Mouse (Mus musculus) spleen, adult 2 months (tissue): ENCODE results near the gene 2200002D01Rik. TPM values are rescaled to one million over a fixed set of nuclear protein-coding genes. Genes with fewer than 3 reads are reported as not detected.

Experiments used
- DNase-seq, 2 experiments: peaks; one replicate each; pipeline versions ENCODE4 v3.0.0 to v3.0.0-alpha.2; 2012 to 2021; ENCODE audit warnings: low spot score in 2 of 2, low read depth in 1 of 2
- H3K27ac ChIP-seq: fragments of 200-500 bp; 2 replicates; pipeline ENCODE4 v1.5.1; 2012; ENCODE audit warnings: low read length, inconsistent platforms; ENCODE audit not compliant: insufficient read depth
- H3K27me3 ChIP-seq: fragments of 200-500 bp; 2 replicates; pipeline ENCODE4 v1.6.1; 2012; ENCODE audit warnings: mild to moderate bottlenecking, moderate library complexity, low read length, inconsistent platforms; ENCODE audit not compliant: control insufficient read depth, insufficient read depth
- H3K36me3 ChIP-seq: fragments of 200-500 bp; 2 replicates; pipeline ENCODE4 v1.6.1; 2012; ENCODE audit warnings: mild to moderate bottlenecking, low read length, inconsistent platforms; ENCODE audit not compliant: control insufficient read depth, insufficient read depth
- H3K4me1 ChIP-seq: fragments of 200-500 bp; 2 replicates; pipeline ENCODE4 v1.6.1; 2011; ENCODE audit warnings: inconsistent platforms; ENCODE audit not compliant: control insufficient read depth, insufficient read depth, insufficient read length
- H3K4me3 ChIP-seq: fragments of 200-500 bp; 2 replicates; pipeline ENCODE4 v1.5.1; 2011; ENCODE audit warnings: mild to moderate bottlenecking, inconsistent platforms; ENCODE audit not compliant: insufficient read depth, insufficient read length; ENCODE audit errors: extremely low read depth
- CTCF ChIP-seq: fragments of 200-500 bp; IDR thresholded peaks from 2 replicates; pipeline ENCODE4 v1.5.1; 2011; ENCODE audit warnings: mild to moderate bottlenecking, inconsistent platforms; ENCODE audit not compliant: insufficient read depth, insufficient read length, insufficient replicate concordance; ENCODE audit errors: extremely low read depth
- POLR2A ChIP-seq: fragments of 200-500 bp; IDR thresholded peaks from 2 replicates; pipeline ENCODE4 v1.6.1; 2011; ENCODE audit warnings: low read depth, low read length, inconsistent platforms
- WGBS: fragments of 180-500 bp; shearing (Covaris S2); methylation state at CpG from one replicate; pipeline ENCODE4 v1.1.7; 2018; 5-methylcytosine and 5-hydroxymethylcytosine counted together
- polyA plus RNA-seq: library from polyadenylated mRNA; depleted of rRNA; stranded (reverse); fragments of >200 nt; gene quantifications from 2 replicates; pipeline ENCODE4 v1.2.3, GENCODE M21; 2012

Gene 2200002D01Rik
- polyA plus RNA-seq, 1 experiment, result 0.51 TPM

- WGBS, result 67% methylated on average over 3 of the region's 3 CpGs
- H3K4me1 ChIP-seq, result 0 out of 2 replicates have a peak, but pooled peaks cover 5% of the 10 kb centered on the region
- no peaks in the 10 kb centered on the region for H3K36me3 ChIP-seq
- DNase-seq, result no peak
- H3K27ac ChIP-seq, result no peak overlapping the region
- no peaks in the 10 kb centered on the region for H3K27me3 ChIP-seq
- no peak overlapping the region for H3K4me3 ChIP-seq
- TF ChIP-seq POLR2A, result no peak
- no peak for TF ChIP-seq CTCF
Measured at GRCm38 (mm10) chr7:29251166-29251565, 2.9 kb upstream of the 2200002D01Rik start.

- H3K36me3 ChIP-seq, result peaks cover 2% of the 10 kb centered on the region; the same call in 1 of the 2 replicates
- H3K4me3 ChIP-seq, result peak overlapping the region; percentile 48
- DNase-seq, result no peak
- TF ChIP-seq CTCF (no peak), POLR2A (no peak)
- H3K27ac ChIP-seq, result no peak overlapping the region
- 49% methylated on average over 19 of the region's 19 CpGs for WGBS
- H3K4me1 ChIP-seq, result 0 out of 2 replicates have a peak, but pooled peaks cover 5% of the 10 kb centered on the region
- H3K27me3 ChIP-seq, result no peaks in the 10 kb centered on the region
Measured at GRCm38 (mm10) chr7:29247706-29248105, 560 bp downstream of the 2200002D01Rik start.

GRCm38 (mm10) chr7:29247314-29247700 lies 959 bp downstream of the 2200002D01Rik start:
- peak; percentile 32 to 79 for DNase-seq
- 43% methylated on average over 16 of the region's 16 CpGs for WGBS
- peak overlapping the region; percentile 48 for H3K4me3 ChIP-seq
- no peaks in the 10 kb centered on the region for H3K27me3 ChIP-seq
- 0 out of 2 replicates have a peak, but pooled peaks cover 5% of the 10 kb centered on the region for H3K4me1 ChIP-seq
- H3K27ac ChIP-seq, result no peak overlapping the region
- no peak for TF ChIP-seq POLR2A
- TF ChIP-seq CTCF, result peak; percentile 94
- peaks cover 2% of the 10 kb centered on the region; the same call in 1 of the 2 replicates for H3K36me3 ChIP-seq

- Histone ChIP-seq H3K4me1 (0 out of 2 replicates have a peak, but pooled peaks cover 5% of the 10 kb centered on the region), H3K27me3 (no peaks in the 10 kb centered on the region), H3K4me3 (no peak overlapping the region), H3K27ac (no peak overlapping the region; the same call in 1 of the 2 replicates), H3K36me3 (peaks cover 2% of the 10 kb centered on the region; the same call in 1 of the 2 replicates)
- WGBS, result 88% methylated on average over 21 of the region's 21 CpGs
- no peak for DNase-seq
- TF ChIP-seq CTCF (no peak), POLR2A (no peak)
Measured at GRCm38 (mm10) chr7:29246619-29247313, 1.5 kb downstream of the 2200002D01Rik start.

GRCm38 (mm10) chr7:29246015-29246414 lies 2.3 kb downstream of the 2200002D01Rik start:
- 88% methylated on average over 5 of the region's 5 CpGs for WGBS

GRCm38 (mm10) chr7:29244732-29245416 lies 3.4 kb downstream of the 2200002D01Rik start:
- H3K27ac ChIP-seq, result no peak overlapping the region

More at GRCm38 (mm10) chr7:29246015-29246414, 2.3 kb downstream of the 2200002D01Rik start:
- TF ChIP-seq POLR2A (no peak), CTCF (no peak)
- peaks cover 2% of the 10 kb centered on the region; the same call in 1 of the 2 replicates for H3K36me3 ChIP-seq
- H3K4me1 ChIP-seq, result 0 out of 2 replicates have a peak, but pooled peaks cover 5% of the 10 kb centered on the region
- H3K27me3 ChIP-seq, result no peaks in the 10 kb centered on the region
- DNase-seq, result no peak
- H3K4me3 ChIP-seq, result no peak overlapping the region
- H3K27ac ChIP-seq, result no peak overlapping the region

More at GRCm38 (mm10) chr7:29244732-29245416, 3.4 kb downstream of the 2200002D01Rik start:
- TF ChIP-seq POLR2A (no peak), CTCF (peak; percentile 60; the same call in 1 of the 2 replicates)
- WGBS, result 89% methylated on average over 7 of the region's 7 CpGs
- Histone ChIP-seq H3K36me3 (peaks cover 2% of the 10 kb centered on the region; the same call in 1 of the 2 replicates), H3K4me1 (0 out of 2 replicates have a peak, but pooled peaks cover 5% of the 10 kb centered on the region), H3K4me3 (no peak overlapping the region), H3K27me3 (no peaks in the 10 kb centered on the region)
- DNase-seq, result peak in 1 of 2 experiments; percentile 36
